Mouse (Mus musculus) intestine, embryonic 14.5 days (tissue): Measurements from ENCODE around the gene Psg17. TPM values are rescaled to one million over a fixed set of nuclear protein-coding genes. Genes with fewer than 3 reads are reported as not detected.
A peak's percentile ranks its signal among the peaks of the same experiment; 100 is the strongest.
"Not testable (repeated sequence)": the region's sequence is repeated elsewhere in the genome, so short reads cannot be mapped to it uniquely, and the experiment has no call there.

Experiments
- ATAC-seq: fragments of 200-750 bp; cut with Nextera tagmentation; replicated peaks from 2 replicates; pipeline ENCODE4 v1.8.0; 2017; ENCODE audit warnings: low read depth, moderate number of reproducible peaks, moderate TSS enrichment, moderate library complexity; ENCODE audit not compliant: low FRiP score, low TSS enrichment
- DNase-seq: peaks from one replicate; pipeline ENCODE4 v3.0.0-alpha.2; 2018; ENCODE audit warnings: low spot score
- H3K27ac ChIP-seq: fragments of 300-500 bp; sonication (generic); 2 replicates; pipeline ENCODE4 v1.5.1; 2014; ENCODE audit warnings: low read depth, mild to moderate bottlenecking, control low read depth
- H3K27me3 ChIP-seq: fragments of 300-500 bp; sonication (generic); replicated peaks from 2 replicates; pipeline ENCODE4 v1.6.1; 2014; ENCODE audit warnings: low read length, control low read depth; ENCODE audit not compliant: control insufficient read depth, insufficient read depth
- H3K36me3 ChIP-seq: fragments of 300-500 bp; sonication (generic); 2 replicates; pipeline ENCODE4 v1.6.1; 2014; ENCODE audit warnings: low read length, control low read depth; ENCODE audit not compliant: control insufficient read depth, insufficient read depth
- H3K4me1 ChIP-seq: fragments of 300-500 bp; sonication (generic); replicated peaks from 2 replicates; pipeline ENCODE4 v1.6.1; 2014; ENCODE audit warnings: low read length, control low read depth, mixed read lengths; ENCODE audit not compliant: control insufficient read depth, insufficient read depth
- H3K4me2 ChIP-seq: fragments of 300-500 bp; sonication (generic); 2 replicates; pipeline ENCODE4 v1.6.1; 2014; ENCODE audit warnings: low read length
- H3K4me3 ChIP-seq: fragments of 300-500 bp; sonication (generic); 2 replicates; pipeline ENCODE4 v1.5.1; 2014; ENCODE audit warnings: low read depth, low read length, control low read depth, mixed read lengths
- H3K9ac ChIP-seq: fragments of 300-500 bp; sonication (generic); 2 replicates; pipeline ENCODE4 v1.6.1; 2014; ENCODE audit warnings: mild to moderate bottlenecking, low read length
- H3K9me3 ChIP-seq: fragments of 300-500 bp; sonication (generic); 2 replicates; pipeline ENCODE4 v1.6.1; 2016; ENCODE audit warnings: low read length, control low read depth; ENCODE audit not compliant: control insufficient read depth
- WGBS: fragments of 180-500 bp; shearing (Covaris S2); extraction: QIAGEN DNeasy Blood & Tissue Kit; methylation state at CpG from one replicate; pipeline ENCODE4 v1.1.7; 2014; 5-methylcytosine and 5-hydroxymethylcytosine counted together
- polyA plus RNA-seq: library from polyadenylated mRNA; unstranded; fragments of >200 nt; fragmentation: Nextera tagmentation; extraction: Ambion mirVana; gene quantifications from 2 replicates; pipeline ENCODE4 v1.2.1, GENCODE M21; 2014

Gene Psg17
- 0.27 TPM in 1 of 2 replicates, not detected in the other for polyA plus RNA-seq

- H3K27me3 ChIP-seq: no peaks in the 10 kb centered on the region
- no peaks in the 10 kb centered on the region for H3K4me1 ChIP-seq
- 63% methylated on average over 3 of the region's 3 CpGs for WGBS
- H3K4me3 ChIP-seq: no peak within 1 kb of the TSS
- DNase-seq (no peak), ATAC-seq (no peak)
- no peak within 1 kb of the TSS for H3K4me2 ChIP-seq
- H3K36me3 ChIP-seq: no peaks in the 10 kb centered on the region
- no peaks in the 10 kb centered on the region for H3K9me3 ChIP-seq
- no peak within 1 kb of the TSS for H3K27ac ChIP-seq
- H3K9ac ChIP-seq: no peak within 1 kb of the TSS
Measured at GRCm38 (mm10) chr7:18821507-18821906, at the start of gene Psg17. Gene Psg17, minus strand, starts transcription at chr7:18821607.

GRCm38 (mm10) chr7:18871031-18871430 lies 49.6 kb upstream of the Psg17 start, which contains the start of gene Pglyrp1:
Gene Pglyrp1, plus strand, starts transcription at chr7:18871331.
- WGBS: no CpG with 5 or more reads among the region's 8 CpGs
- not testable (repeated sequence) for H3K9me3 ChIP-seq, DNase-seq, H3K36me3 ChIP-seq, ATAC-seq, H3K27me3 ChIP-seq, H3K4me2 ChIP-seq, H3K9ac ChIP-seq, H3K4me3 ChIP-seq, H3K27ac ChIP-seq, H3K4me1 ChIP-seq

GRCm38 (mm10) chr7:18868491-18868890 lies 47.1 kb upstream of the Psg17 start:
- DNase-seq (no peak), ATAC-seq (no peak)
- H3K4me3 ChIP-seq: no peak overlapping the region
- WGBS: 92% methylated on average over 2 of the region's 2 CpGs
- H3K4me2 ChIP-seq: no peak overlapping the region
- H3K4me1 ChIP-seq: 0 out of 2 replicates have a peak, but pooled peaks cover 3% of the 10 kb centered on the region
- H3K9me3 ChIP-seq: peaks cover 5% of the 10 kb centered on the region; the same call in 1 of the 2 replicates
- H3K36me3 ChIP-seq: no peaks in the 10 kb centered on the region
- H3K9ac ChIP-seq: no peak overlapping the region
- H3K27ac ChIP-seq: no peak overlapping the region
- H3K27me3 ChIP-seq: no peaks in the 10 kb centered on the region

- Histone ChIP-seq H3K27me3 (no peaks in the 10 kb centered on the region), H3K4me2 (no peak overlapping the region), H3K9me3 (no peaks in the 10 kb centered on the region), H3K27ac (no peak overlapping the region), H3K4me1 (peaks cover 9% of the 10 kb centered on the region), H3K9ac (no peak overlapping the region), H3K4me3 (no peak overlapping the region), H3K36me3 (no peaks in the 10 kb centered on the region)
- ATAC-seq (no peak), DNase-seq (no peak)
- 82% methylated on average over 6 of the region's 6 CpGs for WGBS
Measured at GRCm38 (mm10) chr7:18862801-18863200, 41.4 kb upstream of the Psg17 start.

- Histone ChIP-seq H3K4me3 (no peak overlapping the region), H3K4me1 (peaks cover 9% of the 10 kb centered on the region), H3K27me3 (no peaks in the 10 kb centered on the region), H3K36me3 (no peaks in the 10 kb centered on the region), H3K9me3 (no peaks in the 10 kb centered on the region), H3K9ac (no peak overlapping the region), H3K27ac (peak overlapping the region; percentile 64; the same call in 1 of the 2 replicates), H3K4me2 (no peak overlapping the region)
- 76% methylated on average over 5 of the region's 5 CpGs for WGBS
- ATAC-seq: peak; percentile 50; the same call in 1 of the 2 replicates
- no peak for DNase-seq
Measured at GRCm38 (mm10) chr7:18858310-18858916, 37.0 kb upstream of the Psg17 start.

GRCm38 (mm10) chr7:18848395-18848794 lies 27.0 kb upstream of the Psg17 start:
- no peak for DNase-seq
- Histone ChIP-seq H3K4me3 (no peak overlapping the region), H3K36me3 (no peaks in the 10 kb centered on the region), H3K4me2 (no peak overlapping the region), H3K9ac (no peak overlapping the region), H3K27me3 (no peaks in the 10 kb centered on the region), H3K9me3 (no peaks in the 10 kb centered on the region), H3K4me1 (0 out of 2 replicates have a peak, but pooled peaks cover 6% of the 10 kb centered on the region), H3K27ac (no peak overlapping the region)
- 79% methylated on average over 1 of the region's 1 CpGs for WGBS
- ATAC-seq: no peak; the same call in 1 of the 2 replicates

DNA sequence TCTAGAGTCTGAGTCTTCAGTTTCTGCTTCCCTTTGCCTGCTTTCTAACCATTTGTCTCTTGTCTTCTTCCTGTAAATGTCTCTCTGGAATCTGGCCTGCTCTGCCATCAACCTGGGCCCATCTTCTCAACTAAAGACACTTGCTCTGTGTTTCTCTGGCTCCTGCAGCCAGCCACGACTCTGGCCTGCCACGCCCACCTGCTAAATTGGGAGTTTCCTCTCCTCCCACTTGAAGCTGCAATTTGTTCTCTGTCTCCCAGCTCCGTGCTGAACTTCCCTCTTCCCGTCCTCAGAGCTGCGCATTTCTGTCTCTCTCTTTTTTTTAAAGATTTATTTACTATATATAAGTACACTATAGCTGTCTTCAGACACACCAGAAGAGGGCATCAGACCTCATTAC lies 23.4 kb upstream of the Psg17 start:
- no peaks in the 10 kb centered on the region for H3K9me3 ChIP-seq
- no peaks in the 10 kb centered on the region for H3K27me3 ChIP-seq
- H3K4me3 ChIP-seq: no peak overlapping the region
- no peaks in the 10 kb centered on the region for H3K36me3 ChIP-seq
- 27% methylated on average over 5 of the region's 5 CpGs for WGBS
- ATAC-seq: no peak
- no peak overlapping the region for H3K27ac ChIP-seq
- no peak for DNase-seq
- H3K4me2 ChIP-seq: no peak overlapping the region
- H3K4me1 ChIP-seq: peaks cover 16% of the 10 kb centered on the region; the same call in 1 of the 2 replicates
- no peak overlapping the region for H3K9ac ChIP-seq

- H3K9me3 ChIP-seq: no peaks in the 10 kb centered on the region
- no peaks in the 10 kb centered on the region for H3K27me3 ChIP-seq
- H3K4me2 ChIP-seq: peak overlapping the region; percentile 49
- no peaks in the 10 kb centered on the region for H3K36me3 ChIP-seq
- WGBS: 94% methylated on average over 1 of the region's 1 CpGs
- H3K27ac ChIP-seq: peak overlapping the region; percentile 73; the same call in 1 of the 2 replicates
- DNase-seq: no peak
- H3K4me3 ChIP-seq: peak overlapping the region; percentile 25
- ATAC-seq: no peak
- no peak overlapping the region for H3K9ac ChIP-seq
- peaks cover 10% of the 10 kb centered on the region; the same call in 1 of the 2 replicates for H3K4me1 ChIP-seq
Measured at GRCm38 (mm10) chr7:18841174-18841567, 19.8 kb upstream of the Psg17 start.
